Mouse (Mus musculus) adrenal gland, postnatal 36 days (tissue): ENCODE data around the gene Dnase1l3. TPM values are rescaled to one million over a fixed set of nuclear protein-coding genes. Genes with fewer than 3 reads are reported as not detected.

Experiments
- DNase-seq, 2 experiments: peaks; one replicate each; pipeline ENCODE4 v3.0.0; 2021; ENCODE audit warnings: mixed read lengths in 1 of 2
- long read RNA-seq, 2 experiments: library from polyadenylated mRNA; stranded (forward); transcript quantifications; one replicate each; pipeline ENCODE4 v2.0.0; 2021; ENCODE audit warnings: borderline sequencing depth in 2 of 2
- total RNA-seq, 2 experiments: library from RNA; stranded (reverse); gene quantifications; 2 replicates each; pipeline ENCODE4 v1.2.3; 2021

Dnase1l3 gene
- under 1 TPM; 0.20 to 0.43 TPM for total RNA-seq
- long read RNA-seq, experiment 1: 0 reads
- long read RNA-seq, experiment 2: 0 reads

DNA sequence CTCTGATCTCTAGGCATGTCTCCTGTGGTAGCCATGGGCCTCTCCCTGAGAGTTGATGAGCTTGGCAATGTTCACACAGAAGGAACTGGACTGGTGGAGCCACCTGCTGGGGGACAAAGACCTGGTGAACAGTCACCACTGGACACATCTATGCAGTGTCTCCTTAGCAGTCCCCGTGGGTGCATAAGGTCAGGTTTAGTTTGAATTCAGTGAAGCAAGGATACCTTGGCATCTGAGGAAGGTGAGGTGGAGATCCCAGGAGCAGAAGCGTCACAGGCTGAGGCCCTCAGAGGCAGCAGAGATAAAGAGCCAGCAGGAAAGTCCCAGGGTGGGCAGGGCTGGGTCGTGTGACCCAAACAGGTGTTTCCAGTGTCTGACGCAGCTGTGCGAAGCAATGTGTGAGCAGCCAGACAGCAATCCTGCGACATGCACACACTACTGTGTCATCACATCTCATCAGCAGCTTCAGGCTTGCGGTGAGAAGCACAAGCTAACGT is at the start of gene Dnase1l3:
Gene Dnase1l3 (minus strand): TSS at position 303 of the 497 bp plus-strand sequence.
- peak; percentile 67 to 74 for DNase-seq

DNA sequence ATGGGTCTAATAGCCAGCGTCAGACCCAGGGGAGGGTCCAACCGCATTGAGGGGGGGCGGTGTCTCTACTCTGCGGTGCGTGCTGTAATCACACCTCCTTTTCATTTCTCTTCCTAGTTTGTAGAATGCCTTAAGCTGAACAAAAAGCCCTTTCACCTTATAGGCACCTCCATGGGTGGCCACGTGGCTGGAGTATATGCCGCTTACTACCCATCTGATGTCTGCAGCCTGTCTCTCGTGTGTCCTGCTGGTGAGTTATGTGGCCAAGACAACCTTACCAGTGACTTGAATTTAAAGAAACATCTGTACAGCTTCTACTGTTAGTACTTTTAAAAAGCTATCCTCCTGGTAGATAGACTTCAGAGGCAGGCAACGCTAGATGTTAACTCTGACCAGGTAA is 48.2 kb upstream of the Dnase1l3 start:
- no peak for DNase-seq

DNA sequence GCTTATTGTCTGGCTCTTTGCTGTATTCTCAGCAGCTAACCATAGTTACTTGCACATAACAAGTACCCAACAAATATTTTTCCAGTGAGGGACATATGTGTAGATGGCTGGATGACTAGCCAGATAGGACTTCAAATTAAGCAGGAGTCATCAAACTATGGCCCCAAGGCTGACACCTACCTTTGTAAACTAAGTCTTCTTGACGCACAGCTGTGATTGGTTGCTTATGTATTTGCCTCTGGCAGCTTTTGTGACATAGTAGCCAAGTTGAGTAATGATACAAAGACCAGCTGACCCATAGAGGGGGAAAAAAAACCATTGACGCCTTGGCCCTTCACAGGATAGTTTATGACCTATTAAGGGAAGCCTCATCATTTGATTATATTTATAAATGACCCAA is 47.7 kb upstream of the Dnase1l3 start:
- no peak for DNase-seq

DNA sequence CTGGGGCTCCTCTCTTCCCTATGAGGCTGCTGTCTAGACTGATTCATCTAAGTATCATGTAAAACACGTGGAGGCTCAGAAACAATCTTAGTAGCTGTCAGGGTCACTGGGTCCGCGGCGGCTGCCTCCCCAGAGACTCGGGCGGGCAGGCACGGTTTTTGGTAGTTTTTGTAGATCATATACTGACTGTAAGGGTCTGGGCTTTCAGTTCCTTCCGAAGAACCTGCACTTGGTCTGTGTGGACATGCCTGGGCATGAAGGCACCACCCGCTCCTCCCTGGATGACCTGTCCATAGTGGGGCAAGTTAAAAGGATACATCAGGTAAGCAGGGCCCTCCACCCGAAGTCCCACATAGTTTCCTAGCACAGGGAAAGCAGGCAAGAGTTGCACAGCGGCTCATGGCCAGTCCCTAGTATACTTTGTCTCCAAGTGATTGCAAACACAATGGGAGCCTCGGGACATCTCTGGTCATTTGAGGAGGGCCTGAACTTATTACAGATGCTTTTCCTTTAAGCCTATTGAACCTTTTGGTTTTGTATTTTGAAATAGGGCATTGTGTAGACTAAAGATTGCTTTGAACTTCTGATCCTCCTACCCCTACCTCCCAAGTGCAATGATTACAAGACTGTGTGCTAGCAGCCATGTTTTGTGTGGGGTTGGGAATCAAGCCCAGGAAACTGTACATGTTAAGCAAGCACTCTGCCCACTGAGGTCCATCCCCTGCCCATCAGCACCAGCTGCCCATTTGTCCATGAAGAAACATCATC is 46.7 kb upstream of the Dnase1l3 start:
- DNase-seq: no peak

DNA sequence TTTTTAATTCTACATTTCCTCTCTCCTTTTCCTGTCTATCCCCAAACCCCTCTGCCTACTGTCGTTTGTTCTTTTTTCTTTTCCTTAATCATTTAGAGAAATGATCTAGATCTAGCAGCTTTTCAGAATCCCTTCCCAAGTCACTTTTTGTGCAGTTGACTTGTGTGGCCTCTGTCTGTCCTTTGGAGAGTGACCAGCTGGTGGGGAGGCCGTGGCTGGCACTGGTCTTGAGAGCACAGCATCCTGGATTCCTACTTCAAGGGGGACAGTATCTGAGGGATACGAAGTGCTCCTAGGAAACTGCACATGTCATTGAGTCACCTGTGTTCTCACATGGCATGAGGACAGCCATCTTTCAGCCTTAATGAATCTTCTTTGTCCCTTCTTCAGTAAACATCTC is 45.8 kb upstream of the Dnase1l3 start:
- no peak for DNase-seq

DNA sequence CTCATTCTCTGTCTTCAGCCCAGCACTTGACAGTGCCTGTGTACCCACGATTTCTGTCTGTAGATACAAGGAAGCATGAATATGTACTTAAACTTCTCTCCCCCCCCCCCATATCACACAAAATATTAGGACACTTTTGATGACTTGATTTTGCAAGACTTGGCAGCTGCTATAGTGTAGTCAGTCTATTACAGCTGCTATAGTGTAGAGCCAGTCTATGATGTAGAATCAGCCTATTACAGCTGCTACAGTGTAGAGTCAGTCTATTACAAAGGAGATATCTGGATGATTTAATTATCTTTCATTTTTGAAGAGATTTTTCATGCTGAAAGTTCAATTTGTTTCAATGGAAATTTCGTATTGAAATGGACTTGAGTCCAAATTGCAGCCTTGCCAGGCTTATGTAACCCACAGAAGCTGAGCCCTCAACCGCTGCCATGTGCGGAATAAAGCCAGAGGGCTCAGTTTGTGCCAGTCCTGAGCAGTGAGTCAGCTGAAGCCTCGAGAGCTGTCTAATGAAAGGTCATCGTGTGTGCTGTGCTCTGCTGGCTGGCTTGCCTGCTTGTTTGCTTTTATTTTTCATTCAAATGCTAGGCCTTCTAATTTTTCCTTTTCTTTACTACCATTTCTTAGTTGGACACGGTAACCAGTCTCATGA is 44.5 kb upstream of the Dnase1l3 start:
- peak; percentile 87 to 90 for DNase-seq

DNA sequence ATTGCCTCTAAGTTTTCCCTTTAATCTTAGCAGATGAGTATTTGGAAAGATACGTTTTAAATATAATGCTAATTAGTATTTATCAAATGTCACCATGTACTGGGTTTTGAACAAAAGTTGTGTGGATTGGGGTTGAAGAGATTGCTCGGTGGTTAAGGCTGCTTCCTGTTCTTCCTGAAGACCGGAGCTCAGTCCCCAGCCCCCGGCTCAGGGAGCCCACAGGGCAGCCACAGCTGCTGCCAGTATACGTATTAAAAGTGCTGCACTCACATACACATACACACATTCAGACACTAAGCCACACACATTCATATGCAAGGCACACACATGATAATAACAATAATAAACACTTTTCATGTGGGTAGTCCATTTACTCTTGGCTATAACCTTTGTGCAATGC is 43.8 kb upstream of the Dnase1l3 start:
- DNase-seq: no peak

DNA sequence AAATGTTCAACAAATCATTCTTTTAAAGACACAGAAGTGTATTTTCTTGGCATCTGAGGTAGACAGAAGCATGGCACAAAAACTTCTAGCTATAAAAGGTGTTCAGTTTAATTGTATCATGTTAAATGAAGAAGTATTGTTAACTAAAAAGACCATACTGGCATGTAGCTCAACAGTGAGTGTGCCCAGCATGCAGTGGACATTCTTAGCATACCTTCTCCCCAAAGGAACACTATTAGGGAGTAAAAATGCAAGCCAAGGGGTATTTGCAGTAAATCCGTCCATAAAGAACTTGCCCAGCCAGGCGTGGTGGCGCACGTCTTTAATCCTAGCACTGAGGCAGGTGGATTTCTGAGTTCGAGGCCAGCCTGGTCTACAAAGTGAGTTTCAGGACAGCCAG is 42.0 kb upstream of the Dnase1l3 start:
- DNase-seq: no peak

DNA sequence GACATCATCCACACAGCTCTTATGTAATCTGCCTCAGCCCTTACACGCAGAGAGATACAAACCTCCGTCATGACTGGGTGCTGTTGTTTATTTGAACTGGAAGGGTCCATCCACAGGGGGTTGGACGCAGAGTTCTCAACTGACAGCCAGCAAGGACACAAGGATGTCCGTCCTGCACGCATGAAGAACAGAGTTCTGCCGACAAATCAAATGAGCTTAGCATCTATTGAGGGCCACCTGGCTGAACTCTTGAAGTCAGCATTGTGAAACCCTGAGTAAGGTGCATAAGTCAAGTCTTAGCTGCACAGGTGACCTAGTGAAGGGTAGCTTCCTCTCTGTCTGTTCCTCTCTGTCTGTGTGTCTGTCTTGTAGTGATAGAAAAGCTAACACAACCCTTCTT is 41.6 kb upstream of the Dnase1l3 start:
- no peak for DNase-seq

DNA sequence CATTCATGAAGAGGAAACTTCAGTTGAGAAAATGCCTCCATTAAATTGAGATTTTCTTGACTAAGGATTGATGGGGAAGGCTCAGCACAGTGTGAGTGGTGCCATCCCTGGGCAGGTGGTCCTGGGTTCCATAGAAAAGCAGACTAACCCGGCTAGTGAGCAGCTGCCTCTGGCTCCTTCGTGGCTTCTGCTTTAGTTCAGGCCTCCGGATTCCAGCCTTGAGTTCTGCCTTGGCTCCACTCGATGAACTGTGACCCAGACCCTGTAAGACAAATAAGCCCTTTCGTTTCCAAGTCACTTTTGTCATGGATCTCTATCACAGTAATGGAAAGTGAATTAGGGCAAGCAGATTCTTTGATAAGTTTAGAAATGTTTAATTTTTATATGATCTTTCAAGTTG is 40.2 kb upstream of the Dnase1l3 start:
- DNase-seq: no peak

DNA sequence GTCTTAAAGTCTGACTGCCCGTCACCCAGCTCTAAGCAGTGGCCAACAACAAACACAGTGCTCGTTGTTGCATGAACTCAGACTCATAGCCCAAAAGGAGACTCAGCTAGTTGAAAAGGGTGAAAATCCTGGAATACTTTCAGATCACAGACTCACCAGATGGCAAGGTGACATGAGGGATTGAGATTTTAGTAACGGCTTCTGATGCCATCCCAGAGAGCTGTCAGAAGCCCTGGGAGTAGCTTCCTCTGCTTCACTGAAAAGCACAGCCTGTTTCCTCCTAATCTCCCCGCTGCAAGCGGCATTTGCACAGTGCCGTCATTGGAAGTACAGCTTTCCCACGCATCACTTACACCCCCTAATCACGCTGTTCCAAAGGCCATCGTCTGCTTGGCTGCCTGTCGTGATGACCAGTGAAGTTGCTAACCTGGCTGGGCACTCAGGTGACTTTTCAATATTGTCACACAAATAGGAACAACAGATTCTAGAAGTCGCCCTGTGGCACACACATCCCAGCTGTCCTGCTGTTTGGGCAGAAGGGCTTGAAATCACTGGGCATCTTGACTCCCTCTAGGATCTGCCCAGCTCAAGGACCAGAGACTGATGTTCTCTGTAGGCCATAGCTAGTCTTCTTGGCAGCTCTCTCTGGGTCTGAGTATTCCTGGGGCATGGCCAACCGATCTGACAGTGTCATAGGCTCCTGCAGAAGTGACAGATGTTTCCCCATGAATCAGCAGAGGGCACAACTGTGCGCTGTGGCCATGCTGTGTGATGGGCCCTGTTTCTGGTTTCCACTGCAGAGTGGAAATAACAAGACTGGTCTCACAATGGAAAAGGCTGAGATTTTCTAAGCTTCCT is 37.9 kb upstream of the Dnase1l3 start:
- peak; percentile 80 to 83 for DNase-seq

DNA sequence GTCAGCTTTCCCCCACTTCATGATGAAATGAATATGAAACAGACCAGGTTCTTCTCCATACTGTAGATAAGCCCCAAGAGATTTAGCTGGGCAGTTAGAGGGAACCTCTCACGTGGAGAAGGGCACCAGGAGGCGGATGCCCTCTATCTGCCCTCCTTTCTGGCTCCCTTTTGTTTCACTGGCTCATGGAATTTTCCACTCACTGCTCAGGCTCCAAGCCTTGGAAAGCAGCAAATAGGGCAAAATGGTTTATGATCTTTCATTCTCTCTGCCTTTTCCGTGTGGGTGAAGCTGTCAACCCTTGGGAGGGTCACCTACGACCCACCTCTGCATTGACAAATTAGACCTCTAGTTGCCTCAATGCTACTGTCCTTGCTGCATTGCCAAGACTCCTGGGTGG is 36.2 kb upstream of the Dnase1l3 start:
- peak; percentile 63 to 66 for DNase-seq

DNA sequence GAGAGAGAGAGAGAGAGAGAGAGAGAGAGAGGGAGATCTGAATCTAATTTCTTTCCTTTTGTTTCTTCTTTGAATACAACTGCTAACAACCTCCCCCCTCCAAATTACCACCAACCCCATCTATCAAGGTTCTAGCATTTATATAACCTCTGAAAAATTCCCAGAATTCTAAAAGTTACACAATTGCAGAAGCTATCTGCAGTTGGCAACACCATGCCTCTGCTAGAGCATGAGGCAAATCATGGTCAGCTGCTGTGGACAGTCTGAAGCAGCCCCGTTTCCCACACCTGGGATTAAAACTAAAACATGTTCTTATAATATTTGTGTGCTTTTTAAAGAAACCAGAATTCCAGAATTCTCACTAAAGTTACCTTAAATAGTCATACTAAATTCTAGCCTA is 35.4 kb upstream of the Dnase1l3 start:
- DNase-seq: no peak

DNA sequence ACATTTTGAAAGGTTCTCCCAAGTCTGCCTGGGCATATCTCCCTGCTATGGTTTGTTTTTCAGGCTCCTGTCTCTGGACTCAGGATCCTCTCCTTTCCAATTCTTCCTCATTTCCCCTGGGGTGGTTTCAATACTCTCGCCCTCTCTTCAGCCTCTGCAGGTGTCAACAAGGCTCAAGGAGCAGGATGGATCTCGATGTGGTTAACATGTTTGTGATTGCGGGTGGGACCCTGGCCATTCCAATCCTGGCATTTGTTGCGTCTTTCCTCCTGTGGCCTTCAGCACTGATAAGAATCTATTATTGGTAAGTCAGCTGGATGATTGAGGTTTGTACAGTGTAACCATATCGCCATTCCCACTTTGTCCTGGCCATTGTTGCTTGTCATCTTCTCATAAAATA is 33.7 kb upstream of the Dnase1l3 start:
- DNase-seq: no peak

DNA sequence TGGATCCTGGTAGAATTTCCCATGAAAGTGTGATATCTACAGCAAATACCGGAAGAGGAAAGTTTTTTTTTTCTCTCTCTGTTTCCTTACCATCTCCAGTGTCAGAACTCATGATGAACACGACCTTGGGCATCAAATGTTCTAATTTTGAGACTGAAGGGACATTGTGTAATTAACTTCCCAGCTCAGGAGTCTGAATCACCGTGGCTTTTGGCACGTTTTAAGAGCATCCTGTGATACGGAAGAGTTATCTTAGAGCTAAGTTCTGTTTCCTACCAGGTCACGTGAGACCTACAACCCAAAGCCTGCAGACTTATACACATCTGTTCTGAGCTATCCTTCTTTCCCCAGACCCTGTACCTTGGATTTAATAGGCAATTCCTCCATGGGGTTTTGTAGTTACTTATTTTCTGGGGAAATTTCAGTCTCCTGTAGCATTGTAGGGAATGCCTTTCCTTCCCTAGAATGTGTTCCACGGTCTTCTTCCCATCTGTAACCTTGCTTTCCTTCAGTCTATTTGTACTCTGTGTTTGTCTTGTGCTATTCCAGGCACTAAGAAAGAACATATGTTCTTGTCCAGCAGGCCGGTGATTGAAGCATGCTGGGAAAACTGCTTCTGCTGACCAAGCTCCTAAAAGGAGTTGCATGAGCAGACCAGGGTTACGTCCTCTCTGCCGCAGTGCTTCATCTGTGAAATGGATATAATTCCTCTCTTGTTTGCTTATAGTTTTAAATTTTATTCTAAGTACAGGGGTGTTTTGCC is 32.6 kb upstream of the Dnase1l3 start:
- DNase-seq: no peak

DNA sequence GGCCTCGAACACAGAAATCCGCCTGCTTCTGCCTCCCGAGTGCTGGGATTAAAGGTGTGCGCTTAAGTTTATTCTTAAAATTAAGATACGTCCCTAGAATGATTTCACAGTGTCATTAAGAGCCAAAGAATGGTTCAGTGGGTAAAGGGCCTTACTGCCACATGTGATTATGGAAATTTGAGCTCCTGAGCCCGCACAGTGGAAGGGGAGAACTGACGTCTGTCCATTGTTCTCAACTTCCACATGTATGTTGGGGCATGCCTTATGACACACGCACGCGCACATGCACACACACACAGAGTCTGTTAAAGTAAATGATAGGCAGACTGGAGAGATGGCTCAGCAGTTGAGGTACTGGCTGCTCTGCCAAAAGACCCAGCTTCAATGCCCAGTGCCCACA is 30.6 kb upstream of the Dnase1l3 start:
- DNase-seq: no peak

DNA sequence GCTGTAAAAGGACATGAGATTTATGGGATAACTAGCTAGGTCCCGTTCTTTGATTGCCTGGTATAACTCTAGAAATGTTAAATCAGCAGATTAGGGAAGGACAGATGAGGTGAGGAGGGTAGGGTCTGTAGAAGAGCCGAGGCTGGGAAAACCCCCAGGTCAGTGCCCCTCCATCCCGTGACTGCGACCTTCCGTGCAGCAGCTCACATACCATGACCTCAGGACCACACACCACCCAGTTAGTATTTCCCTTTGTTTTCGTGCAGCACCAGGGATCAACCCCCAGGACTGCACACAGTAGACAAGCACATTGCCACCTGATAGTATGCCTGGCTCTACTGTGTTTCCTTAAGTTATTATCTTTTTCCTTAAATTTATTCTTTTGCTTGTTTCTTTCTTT is 30.1 kb upstream of the Dnase1l3 start:
- no peak for DNase-seq

DNA sequence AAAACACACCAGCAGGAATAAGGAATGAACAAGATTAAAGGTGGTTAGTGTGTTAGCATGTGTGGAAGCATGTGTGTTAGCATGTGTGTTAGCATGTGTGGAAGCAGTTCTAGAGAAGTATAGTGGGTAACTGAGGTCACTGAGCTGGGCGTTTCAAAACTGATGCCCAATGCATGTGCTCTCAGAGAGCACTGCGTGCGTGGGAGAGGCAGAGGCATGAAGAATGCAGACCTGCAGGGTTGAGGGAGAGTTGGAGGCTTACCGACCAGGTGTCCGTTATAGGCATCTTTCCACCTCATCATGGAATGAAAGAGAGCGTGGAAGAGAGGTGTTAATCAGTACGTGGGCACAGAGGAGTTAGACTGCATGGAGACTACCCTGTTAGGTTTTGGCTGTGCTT is 26.2 kb upstream of the Dnase1l3 start:
- DNase-seq: no peak

DNA sequence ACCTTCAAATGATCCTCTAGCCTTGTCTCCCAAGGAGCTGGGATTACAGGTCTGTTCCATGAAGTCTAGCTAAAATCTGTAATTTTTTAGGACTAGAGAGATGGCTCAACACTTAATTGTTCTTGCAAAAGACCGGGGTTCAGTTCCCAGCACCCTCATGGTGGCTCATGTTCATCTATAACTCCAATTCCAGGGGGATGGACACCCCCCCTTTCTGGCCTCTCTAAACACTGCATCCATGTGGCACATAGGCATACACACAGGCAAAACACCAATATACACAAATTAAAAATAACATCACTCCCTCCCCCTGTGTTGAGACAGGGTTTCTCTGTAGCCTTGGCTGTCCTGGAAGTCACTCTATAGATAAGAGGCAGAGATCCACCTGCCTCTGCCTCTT is 25.6 kb upstream of the Dnase1l3 start:
- DNase-seq: no peak

DNA sequence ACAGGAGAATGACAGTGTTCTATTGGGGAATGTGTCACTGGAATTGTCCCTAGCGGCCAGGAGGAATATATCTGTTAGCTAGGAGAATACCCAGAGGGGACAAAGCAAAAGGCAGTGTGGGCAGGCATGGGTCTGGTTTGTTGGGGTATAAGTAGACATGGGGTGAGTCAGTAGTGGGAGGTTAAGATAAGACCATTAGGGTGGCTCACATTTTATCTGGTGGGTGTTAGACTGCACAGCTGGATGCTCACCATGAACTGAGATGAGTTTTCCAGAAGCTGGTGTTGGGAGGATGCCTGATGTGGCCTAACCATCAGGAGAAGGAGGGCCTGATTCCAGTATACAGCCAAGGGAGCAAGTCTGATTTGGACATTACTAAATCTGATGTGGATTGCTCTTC is 22.6 kb upstream of the Dnase1l3 start:
- DNase-seq: no peak

DNA sequence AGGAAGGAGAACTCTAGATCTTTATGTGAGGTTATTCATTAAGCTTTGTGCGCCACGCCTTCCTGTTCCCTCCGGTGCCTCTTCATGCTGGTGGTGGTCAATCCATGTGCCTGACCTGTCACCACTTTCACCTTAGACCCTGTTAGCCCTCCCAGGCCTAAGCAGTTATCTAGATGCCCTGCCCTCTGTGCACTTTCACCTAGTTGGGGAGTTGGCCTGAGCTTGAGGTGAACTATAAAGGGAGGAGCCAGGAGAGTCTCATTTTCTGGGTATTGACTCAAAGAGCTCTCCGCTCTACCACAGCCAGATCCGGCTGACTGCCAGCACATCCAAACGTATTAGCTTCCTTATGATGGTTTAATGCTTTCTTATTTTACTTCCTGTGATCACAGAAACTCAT is 21.9 kb upstream of the Dnase1l3 start:
- peak in 1 of 2 experiments; percentile 37 for DNase-seq

DNA sequence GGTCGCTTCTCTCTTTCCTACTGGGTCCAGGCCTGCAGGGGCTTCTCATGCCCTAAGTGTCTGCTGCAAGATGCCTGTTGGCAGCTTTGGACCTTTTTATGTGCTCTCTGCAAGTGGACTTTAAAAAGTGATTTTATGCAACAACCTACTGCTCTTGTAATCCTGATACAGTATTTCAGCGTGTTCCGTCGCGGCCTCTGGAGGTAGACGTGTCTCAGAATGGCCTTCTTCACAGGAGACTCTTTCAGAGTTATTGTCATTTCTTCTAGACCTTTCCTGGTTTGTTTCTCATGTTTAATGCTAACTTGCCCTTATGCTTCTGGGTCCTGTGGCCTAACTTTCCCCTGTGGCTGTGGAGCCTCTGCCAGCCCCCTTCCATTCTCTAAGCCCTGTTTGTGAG is 21.4 kb upstream of the Dnase1l3 start:
- no peak for DNase-seq
